Mouse (Mus musculus): Measurements from ENCODE around the gene Rbm33.
A peak's percentile ranks its signal among the peaks of the same experiment; 100 is the strongest.

The Rbm33 gene

DNA sequence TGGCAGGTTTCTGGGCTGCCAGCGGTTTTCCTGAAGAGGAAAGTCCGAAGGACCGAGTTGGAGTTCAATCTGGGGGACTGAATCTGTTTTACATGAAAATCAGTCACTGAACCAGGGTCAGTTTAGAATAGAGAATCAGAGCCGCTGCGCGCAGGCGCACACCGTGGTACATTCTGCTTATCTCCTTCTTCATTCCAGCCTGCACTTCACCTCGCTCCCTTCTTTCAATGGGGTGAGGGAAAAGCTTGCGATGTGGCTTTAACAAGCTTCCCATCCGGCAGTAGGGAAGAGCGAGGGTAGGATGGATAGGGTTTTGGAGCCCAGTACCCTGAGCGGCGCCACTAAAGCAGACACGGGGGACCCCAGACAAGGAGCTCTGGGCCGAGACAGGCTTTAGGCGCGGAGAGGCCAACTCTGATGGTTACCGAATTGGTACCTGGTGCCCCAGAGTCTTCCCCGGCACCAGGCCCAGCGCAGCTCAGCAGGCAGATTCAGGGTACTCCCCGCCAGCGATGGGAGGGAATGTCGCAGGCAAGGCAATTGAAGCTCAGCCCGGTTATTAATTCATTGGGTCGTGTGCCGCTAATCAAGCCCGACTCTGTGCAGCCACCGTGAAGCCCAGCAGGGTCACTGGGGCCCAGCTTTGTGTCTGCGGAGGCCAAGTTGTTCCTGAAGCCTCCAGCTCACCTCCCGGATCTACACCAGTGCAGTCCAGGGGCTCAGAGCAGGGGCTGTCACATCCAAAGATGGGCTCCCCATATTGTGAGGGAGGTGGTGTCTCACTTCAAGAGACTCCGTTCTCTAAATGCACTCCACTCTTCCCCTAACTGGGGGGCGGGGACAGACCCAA lies 146.0 kb downstream of the Rbm33 start:
- DNase-seq (ENCODE audit: low spot score in 2 of 2) = peak in 1 of 2 experiments; percentile 31

GRCm38 (mm10) chr5:28463656-28464055 lies 146.7 kb downstream of the Rbm33 start:
- DNase-seq (ENCODE audit: low spot score in 2 of 2) = no peak

GRCm38 (mm10) chr5:28464361-28465098 lies 147.6 kb downstream of the Rbm33 start:
- peak in 1 of 2 experiments; percentile 40 for DNase-seq (ENCODE audit: low spot score in 2 of 2)

GRCm38 (mm10) chr5:28465099-28465406 lies 148.1 kb downstream of the Rbm33 start:
- peak; percentile 86 to 87 for DNase-seq (ENCODE audit: low spot score in 2 of 2)

DNA sequence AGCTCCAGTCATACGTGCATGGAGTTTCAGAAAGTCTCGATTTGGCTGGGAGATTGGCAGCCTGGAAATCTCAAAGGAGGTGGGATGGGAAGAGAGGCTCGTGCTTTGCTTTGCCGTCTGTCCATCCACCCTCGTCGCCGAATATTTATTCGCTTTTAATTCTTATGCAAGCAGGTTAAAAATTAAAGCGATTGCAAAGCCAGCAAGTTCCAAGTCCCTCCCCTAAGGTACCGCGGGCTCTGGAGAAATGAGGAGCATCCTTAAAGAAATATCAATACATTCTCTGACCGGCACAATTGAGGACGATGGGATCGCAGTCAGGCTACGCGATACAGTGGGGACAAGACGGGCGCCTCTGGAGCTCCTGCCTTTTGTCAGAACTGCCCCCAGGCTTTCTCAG lies 148.6 kb downstream of the Rbm33 start:
- DNase-seq (ENCODE audit: low spot score in 2 of 2) = no peak

GRCm38 (mm10) chr5:28466351-28466750 lies 149.4 kb downstream of the Rbm33 start:
- no peak for DNase-seq (ENCODE audit: low spot score in 2 of 2)

- DNase-seq (ENCODE audit: low spot score in 2 of 2) = peak; percentile 67 to 73
These were observed 149.9 kb downstream of the Rbm33 start, which contains the start of gene Shh for GRCm38 (mm10) chr5:28466760-28467306. Gene Shh (minus strand): TSS chr5:28467256.

All from right cerebral cortex, postnatal 10 days (tissue).